Mouse (Mus musculus) right cerebral cortex, postnatal 4 days (tissue): Measurements from ENCODE around the gene Lamb1.

Experiments used
- DNase-seq: peaks from one replicate; pipeline ENCODE4 v3.0.0-alpha.2; 2022

The Lamb1 gene

DNA sequence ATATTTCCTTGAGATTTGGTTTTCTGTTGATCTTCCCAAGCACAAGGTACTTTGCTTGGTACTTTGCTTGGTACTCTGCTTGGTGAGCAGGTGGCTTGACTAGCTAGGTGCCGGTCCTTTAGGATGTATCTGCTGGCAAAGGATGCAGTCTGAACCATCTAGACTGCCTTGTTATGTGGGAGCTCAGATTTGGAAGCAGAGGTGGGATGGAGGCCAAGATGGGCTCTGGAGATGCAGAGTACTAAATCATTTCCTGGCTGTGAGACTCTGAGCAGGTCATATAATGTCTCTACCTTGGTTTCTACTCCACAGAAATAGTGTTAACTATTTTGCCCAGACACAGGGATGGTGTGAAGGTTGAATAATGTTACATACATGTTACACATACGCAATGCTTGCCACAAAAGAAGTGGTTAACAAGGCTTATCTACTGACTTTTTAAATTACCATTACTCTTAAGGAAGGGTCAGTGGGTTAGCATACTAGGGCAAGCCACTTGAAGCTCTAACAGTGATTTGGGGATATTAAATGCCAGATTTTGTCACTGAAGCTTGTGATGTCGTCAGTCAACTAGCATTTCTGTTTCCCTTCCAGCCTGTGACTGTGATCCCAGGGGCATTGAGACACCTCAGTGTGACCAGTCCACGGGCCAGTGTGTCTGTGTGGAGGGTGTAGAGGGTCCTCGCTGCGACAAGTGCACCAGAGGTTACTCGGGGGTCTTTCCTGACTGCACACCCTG, 52.8 kb downstream of the Lamb1 start:
- DNase-seq, result no peak

DNA sequence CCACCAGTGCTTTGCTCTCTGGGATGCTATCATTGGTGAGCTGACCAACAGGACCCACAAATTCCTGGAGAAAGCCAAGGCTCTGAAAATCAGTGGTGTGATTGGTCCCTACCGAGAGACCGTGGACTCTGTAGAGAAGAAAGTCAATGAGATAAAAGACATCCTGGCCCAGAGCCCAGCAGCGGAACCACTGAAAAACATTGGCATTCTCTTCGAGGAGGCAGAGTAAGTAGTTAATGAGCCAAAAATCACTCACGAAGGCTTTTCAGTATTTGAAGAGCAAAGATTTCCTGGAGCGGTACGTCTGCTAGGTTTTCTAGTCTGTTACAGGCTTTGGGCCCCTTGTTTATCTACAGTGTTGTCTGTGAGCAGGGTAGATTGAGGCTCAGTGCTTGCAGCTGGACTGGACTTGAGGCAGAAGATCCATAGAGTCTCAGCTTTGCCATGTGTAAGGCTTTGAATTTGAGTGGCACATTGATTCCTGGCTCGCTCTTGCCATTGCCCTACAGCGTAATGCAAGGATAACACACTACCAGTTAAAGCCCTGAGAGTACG, 53.5 kb downstream of the Lamb1 start:
- peak; percentile 46 for DNase-seq

GRCm38 (mm10) chr12:31320817-31321216, 55.8 kb downstream of the Lamb1 start:
- no peak for DNase-seq

GRCm38 (mm10) chr12:31321532-31321931, 56.5 kb downstream of the Lamb1 start:
- DNase-seq, result no peak

GRCm38 (mm10) chr12:31323136-31323695, 58.2 kb downstream of the Lamb1 start:
- DNase-seq, result no peak

DNA sequence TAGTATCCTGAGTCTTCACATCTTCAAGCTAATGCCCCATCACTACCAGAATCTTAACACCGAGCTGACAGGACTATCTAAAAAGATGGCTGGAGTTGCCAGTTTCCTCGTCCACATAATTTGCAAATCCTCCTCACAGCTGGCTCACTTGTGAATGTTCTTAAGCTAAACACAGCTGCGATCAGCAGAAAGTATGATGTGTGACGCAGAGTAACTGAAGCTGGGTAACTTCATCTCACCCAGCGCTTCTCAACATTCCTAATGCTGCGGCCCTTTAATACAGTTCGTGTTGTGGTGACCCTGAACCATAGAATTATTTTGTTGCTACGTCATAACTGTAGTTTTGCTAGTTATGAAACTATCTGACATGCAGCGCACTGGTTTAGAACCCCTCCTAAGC, 62.1 kb downstream of the Lamb1 start:
- no peak for DNase-seq

DNA sequence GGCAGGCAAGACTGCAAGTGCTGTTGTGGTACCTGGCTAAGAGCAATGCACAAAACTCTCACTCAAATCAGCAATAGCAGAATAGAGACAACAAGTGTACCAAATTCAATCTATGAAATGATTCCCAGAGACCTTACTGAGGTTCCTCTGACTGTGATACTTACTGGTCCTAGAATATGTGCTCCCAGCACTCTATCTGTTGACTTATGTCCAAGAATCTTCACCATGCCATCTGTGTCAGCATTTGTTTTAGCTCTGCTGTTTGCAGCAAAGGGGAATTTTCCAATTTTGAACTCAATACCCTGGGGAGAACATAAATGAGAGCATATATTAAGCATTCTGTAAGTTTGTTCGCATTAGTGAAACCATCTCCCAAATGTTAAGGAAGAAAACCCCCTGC, 68.2 kb downstream of the Lamb1 start:
- DNase-seq, result no peak

DNA sequence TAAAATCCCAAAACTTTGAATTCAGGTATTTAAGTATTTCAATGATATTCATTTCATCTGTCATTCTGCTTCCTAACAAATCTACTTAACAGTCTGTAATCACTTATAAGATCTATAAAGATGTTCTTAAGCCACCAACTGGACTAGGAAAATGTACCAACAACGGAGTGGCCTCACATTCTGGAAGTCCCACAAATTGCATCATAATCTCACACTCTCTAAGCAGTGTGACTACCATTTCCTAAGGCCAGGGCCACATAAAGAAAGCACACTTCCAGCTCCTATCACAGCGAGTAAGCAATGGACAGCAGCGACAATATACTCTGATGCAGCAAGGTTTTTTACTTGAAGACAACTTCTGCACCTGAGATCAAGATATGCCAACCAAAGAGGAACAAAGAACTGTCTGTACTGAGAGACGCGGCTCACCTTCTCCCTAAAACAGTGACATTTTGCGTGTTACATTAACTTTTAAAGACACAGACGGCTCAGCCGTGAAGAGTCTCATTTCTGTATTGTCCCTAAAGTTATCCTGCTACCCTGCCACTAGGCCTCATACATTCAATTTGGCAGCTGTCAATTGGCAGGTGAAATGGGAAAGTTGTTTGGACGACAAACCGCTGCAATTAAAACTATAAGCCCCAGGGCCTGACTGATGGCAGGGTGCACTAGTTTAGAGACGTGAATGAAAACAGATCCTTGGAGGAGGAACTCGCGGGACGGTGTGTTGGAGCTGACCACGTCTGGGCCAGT, 85.3 kb downstream of the Lamb1 start:
- DNase-seq, result no peak

DNA sequence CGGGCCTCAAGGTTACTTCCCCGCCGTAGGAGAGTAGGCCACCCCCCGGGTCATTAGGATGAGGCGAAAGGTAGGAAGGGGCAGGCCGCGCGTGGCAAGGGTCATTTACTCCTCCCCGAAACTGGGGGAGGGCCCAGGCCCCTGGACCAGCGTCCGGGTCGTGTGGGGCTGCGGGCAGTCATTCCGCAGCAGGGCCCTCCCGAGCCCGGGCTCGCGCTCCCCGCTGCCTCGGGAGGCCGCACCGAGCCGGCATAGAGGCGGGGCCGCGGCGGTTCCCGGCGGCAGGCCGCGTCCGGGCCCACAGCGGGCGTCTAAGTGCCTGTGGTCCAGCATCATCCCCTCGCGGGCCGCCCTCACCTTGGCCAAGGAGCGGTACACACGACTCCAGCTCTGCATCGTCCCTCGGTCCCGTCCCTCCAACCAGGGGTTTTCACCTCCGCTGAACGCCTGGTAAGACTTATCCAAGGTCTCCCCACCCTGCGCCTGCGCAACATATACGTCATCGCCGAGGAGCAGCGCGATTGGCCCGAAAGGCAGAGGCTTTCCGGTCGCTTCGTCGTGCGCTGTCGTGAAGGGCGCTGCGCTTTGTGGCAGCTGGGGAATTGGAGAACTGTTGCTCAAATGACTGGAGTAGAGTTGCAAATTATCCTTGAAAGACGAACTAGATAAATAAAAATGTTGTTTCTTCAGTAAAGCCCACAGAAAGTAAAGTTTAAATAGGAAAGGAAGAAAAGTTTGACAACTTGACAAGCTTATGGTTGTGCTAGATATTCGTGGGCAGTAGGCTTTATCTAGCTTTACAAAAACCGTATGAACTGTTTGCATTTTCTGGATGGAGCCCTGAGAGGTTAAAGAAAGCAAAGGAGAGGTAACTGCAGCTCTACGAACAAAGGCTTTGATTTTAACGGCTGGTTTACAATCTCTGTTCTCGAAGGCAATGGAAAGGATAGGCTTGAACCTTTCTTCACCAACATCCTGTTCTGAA, 86.2 kb downstream of the Lamb1 start, which contains the start of gene Dld:
Dld (minus strand) TSS at position 510 of the 985 bp plus-strand sequence.
- DNase-seq, result peak; percentile 93

GRCm38 (mm10) chr12:31366428-31366827, 101.4 kb downstream of the Lamb1 start:
- DNase-seq, result no peak

GRCm38 (mm10) chr12:31367721-31368120, 102.7 kb downstream of the Lamb1 start:
- DNase-seq, result no peak

DNA sequence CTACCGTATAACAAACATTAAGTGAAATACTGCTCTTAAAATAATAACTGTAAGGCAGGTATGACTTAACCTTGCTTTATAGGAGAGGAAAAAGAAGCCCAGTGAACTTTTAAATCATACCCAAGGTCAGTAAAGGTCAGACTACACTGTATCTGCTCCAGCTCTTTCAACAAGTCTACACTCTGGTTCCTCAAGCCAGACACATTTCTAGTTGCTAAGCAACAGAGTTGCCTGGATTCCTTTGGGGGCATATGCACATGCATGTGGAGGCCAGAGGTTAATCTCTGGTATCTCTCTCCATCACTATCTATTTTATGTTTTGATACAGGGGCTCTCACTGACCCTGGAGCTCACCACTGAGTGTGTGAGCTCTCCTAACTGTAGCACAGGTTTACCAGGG, 104.1 kb downstream of the Lamb1 start:
- DNase-seq, result no peak

DNA sequence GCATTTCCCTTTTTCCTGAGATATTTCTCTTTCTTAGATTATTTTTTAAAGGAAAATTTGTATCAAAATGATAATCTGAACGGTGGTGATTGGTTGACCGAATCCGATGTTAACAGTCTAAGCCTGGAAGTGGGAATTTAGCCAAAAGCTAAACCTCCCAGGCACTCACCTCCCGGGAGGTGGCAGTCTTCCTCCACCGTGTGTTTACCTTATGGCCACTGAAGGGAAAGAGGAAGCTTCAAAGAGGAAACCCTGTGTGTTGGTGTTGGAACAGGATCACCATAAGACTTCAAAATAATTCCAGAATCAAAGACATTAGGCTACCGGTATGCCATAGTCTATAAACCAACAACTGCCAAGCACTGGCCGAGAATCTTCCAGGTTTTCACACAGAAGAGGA, 104.6 kb downstream of the Lamb1 start:
- no peak for DNase-seq

DNA sequence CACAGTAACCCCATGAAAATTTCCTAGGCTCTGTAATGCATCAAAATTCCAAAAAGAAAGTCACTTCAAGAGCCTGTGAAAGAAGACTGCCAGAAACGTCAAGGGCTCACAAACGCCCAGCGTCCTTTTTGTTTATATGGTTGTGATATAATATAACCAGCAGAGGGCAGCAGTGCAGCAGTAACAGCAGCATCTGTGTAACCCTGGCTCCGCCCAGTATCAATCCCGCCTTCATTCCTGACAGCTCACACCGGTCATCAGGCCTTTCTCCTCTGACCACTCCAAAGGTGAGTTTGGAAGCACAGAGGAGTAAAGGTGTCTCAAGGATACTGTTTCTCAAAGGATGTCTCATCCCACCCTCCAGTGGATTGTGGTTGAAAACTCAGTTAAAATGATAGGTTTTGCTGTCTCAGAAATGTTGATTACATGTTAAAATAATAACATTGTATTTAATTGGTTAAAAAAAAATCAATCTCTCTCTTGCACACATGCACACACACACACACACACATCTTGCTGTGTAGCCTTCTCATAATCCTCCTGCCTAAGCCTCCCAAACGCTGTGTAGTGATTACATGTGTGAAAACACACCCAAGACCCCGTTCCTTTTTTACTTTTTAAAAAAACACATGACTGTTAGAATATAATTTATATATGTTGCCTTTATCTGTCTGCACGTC, 109.7 kb downstream of the Lamb1 start:
- peak; percentile 51 for DNase-seq

DNA sequence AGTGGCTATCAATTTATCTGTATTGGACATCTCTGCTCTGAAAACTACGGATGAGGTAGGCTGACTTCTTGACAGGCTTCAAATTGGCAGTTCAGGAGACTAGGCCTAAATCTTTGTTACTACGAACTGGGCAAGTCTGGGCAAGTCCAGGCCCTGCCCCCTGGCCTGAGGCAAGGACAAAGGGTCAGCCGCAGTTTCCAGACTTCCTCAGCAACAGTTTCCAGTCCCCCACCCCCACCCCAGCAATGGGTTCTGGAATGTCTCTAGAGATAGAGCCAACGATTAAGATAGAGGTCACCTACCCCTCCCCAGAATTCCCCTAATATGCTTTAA, 110.2 kb downstream of the Lamb1 start:
- DNase-seq, result no peak

DNA sequence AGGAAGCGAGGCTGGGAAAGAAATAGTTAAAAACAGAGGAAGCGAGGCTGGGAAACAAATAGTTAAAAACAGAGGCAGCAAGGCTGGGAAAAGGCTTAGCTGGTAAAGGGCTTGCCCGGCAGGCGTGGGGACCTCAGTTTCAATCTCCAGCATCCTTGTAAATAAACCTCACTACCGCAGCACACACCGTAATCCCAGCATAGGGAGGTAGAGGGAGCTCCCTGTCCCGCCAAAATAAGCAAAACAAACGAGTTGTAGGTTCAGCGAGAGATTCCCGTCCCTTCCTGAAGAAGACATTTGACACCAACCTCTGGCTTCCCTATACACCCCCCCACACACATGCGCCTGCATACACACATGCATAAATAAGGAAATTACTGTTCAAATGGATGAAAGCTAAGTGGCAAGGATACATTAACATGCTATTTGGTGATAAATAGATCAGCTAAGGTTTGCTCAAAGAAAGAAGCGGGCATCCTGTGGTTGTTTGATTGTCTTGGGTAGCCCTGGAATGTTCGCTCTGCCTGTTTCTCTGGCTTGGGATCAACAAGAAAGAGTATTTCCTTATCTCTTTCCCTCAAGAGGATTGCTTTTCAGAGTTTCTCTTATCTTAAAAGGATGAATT, 111.4 kb downstream of the Lamb1 start:
- peak; percentile 18 for DNase-seq

DNA sequence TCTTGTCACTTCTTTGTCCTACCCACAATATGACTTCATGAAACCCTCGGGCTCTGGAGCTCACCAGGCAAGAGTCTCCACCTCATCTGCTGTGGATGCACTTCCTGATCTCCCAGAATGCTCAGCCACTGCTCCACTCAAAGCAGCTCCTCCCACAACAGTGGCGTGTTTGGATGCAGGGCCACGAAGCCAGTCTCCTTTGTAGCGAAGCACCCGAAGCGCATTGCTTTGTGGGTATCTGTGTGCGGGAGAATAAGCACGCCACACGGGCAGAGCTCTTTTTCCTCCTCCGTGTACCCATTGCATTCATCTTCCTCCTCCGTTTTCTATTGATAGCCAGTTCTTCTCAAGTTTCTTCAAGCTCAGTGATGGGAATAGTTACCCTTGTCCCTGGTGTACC, 112.2 kb downstream of the Lamb1 start:
- DNase-seq, result no peak
